Mouse (Mus musculus): ENCODE data around the gene Srl.

- TF ChIP-seq EP300 (IDR thresholded peaks at IDR 0.05; ENCODE audit: low read depth) (no peak), CTCF (IDR thresholded peaks at IDR 0.05; ENCODE audit: low read depth) (no peak)
Observed at GRCm38 (mm10) chr16:4519825-4520224, 21.8 kb downstream of the Srl start.

Measured in heart, postnatal 0 days (tissue).